Mouse (Mus musculus): ENCODE results near the gene Golga7b. TPM values are rescaled to one million over a fixed set of nuclear protein-coding genes. Genes with fewer than 3 reads are reported as not detected.

The Golga7b gene
- polyA plus RNA-seq, 1 experiment from 2014 or later, result not detected

DNA sequence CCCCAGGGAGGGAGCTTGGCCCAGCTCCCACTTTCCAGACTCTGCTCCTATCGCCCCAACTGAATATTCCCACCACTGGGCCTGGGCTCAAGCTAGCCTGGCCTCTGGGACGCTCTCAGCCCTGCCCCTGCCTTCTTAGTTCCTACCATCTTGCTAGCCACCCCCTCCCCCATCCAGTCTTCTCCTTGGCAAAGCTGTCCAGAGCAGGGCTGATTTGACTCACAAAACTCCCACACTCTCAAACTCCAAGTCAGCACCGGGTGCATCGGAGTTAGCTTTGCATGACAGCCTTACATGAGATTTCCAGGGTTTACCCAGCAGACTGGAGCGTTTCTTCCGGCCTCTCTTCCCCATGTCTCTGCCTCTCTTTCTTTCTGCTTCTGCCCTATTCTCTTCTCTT, 45.8 kb downstream of the Golga7b start:
- Histone ChIP-seq H3K4me2 (no peak overlapping the region), H3K9me3 (ENCODE audit: low read depth, low read length) (no peaks in the 10 kb centered on the region), H3K4me3 (ENCODE audit: low read depth, low read length) (no peak overlapping the region), H3K27me3 (ENCODE audit: insufficient read depth, low read length) (no peaks in the 10 kb centered on the region), H3K4me1 (ENCODE audit: insufficient read depth) (no peaks in the 10 kb centered on the region), H3K27ac (ENCODE audit: low read depth) (no peak overlapping the region), H3K9ac (no peak overlapping the region), H3K36me3 (ENCODE audit: insufficient read depth) (no peaks in the 10 kb centered on the region)
- WGBS, result 67% methylated on average over 6 of the region's 6 CpGs
- DNase-seq (no peak), ATAC-seq (ENCODE audit: insufficient read depth) (no peak)
- TF ChIP-seq CTCF (IDR thresholded peaks at IDR 0.05; ENCODE audit: low read depth), result no peak

DNA sequence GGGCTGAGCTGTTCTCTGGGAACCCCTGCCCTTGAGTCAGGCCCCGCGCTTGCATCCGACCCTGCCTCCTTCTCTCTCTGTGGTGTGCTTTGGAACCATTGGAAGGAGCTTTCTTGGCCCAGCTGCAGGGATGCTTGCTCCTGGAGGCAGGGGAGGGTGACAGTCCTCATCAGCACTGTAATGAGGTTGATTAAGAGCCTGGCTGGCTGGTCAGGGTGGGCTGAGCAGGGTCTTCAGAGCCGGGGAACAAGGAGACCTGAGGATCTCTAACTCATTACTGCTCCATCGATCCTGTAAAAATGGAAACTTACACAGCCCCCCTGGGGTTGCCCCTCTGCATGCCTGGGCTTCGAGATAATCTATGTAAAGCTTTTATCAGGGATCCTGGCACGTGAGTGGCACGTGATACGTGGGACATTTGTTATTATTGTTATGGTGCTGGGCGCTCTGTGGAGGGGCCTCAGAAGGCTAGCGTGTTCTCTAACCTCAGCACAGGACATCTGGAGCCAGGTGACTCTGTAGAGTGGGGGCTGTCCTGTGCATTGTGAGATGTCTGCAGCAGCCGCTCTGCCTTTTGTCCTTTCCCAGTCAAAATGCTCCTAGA, 55.9 kb downstream of the Golga7b start:
- H3K4me3 ChIP-seq (ENCODE audit: low read depth, low read length), result no peak overlapping the region
- WGBS, result 39% methylated on average over 12 of the region's 12 CpGs
- H3K9me3 ChIP-seq (ENCODE audit: low read depth, low read length), result no peaks in the 10 kb centered on the region
- DNase-seq (no peak), ATAC-seq (ENCODE audit: insufficient read depth) (no peak)
- no peak overlapping the region for H3K9ac ChIP-seq
- no peaks in the 10 kb centered on the region for H3K27me3 ChIP-seq (ENCODE audit: insufficient read depth, low read length)
- no peak for TF ChIP-seq CTCF (IDR thresholded peaks at IDR 0.05; ENCODE audit: low read depth)
- no peaks in the 10 kb centered on the region for H3K4me1 ChIP-seq (ENCODE audit: insufficient read depth)
- no peaks in the 10 kb centered on the region for H3K36me3 ChIP-seq (ENCODE audit: insufficient read depth)
- no peak overlapping the region for H3K4me2 ChIP-seq
- H3K27ac ChIP-seq (ENCODE audit: low read depth), result no peak overlapping the region

DNA sequence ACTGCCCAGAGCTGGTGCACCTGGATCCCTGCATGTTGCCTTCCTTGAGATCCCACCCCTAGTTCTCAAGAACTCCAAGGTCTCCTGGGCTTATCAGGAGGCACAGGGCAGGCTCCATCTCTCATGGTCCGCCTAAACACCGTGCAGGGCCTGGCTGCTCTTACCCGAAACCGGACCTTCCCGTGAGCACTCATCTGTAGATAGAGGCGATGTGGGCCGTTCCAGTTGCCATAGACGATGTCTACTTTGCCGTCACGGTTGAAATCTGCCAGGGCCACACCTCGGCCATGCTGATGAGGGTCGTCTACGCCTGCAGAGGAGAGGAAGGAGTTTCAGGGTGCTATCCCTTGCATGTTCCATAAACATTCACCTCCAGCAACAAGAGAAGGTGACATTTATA, 57.1 kb downstream of the Golga7b start:
- DNase-seq (no peak), ATAC-seq (ENCODE audit: insufficient read depth) (no peak)
- Histone ChIP-seq H3K9ac (no peak overlapping the region), H3K4me2 (no peak overlapping the region), H3K27ac (ENCODE audit: low read depth) (no peak overlapping the region), H3K9me3 (ENCODE audit: low read depth, low read length) (no peaks in the 10 kb centered on the region), H3K27me3 (ENCODE audit: insufficient read depth, low read length) (no peaks in the 10 kb centered on the region), H3K36me3 (ENCODE audit: insufficient read depth) (no peaks in the 10 kb centered on the region), H3K4me1 (ENCODE audit: insufficient read depth) (no peaks in the 10 kb centered on the region), H3K4me3 (ENCODE audit: low read depth, low read length) (no peak overlapping the region)
- WGBS, result 83% methylated on average over 13 of the region's 13 CpGs
- TF ChIP-seq CTCF (IDR thresholded peaks at IDR 0.05; ENCODE audit: low read depth), result no peak

DNA sequence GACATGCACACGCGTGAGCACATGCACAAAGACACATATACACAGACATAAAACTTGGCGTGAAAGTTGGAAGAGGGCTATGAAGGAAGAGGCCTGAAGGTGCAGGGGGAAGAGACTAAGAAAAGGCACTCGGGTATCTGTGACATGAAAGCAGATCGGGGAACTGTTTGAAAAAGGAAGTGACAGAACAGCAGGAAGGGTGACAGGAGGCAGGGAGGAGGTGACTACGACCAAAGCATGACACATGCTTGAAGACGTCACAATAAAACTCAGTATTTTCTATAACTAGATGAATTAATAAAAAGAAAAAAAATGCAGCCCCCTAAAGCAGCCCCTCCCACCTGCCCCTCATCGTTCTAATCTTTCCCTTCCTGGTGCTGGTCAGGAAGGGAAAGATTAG, 58.4 kb downstream of the Golga7b start:
- Histone ChIP-seq H3K4me1 (ENCODE audit: insufficient read depth) (no peaks in the 10 kb centered on the region), H3K4me2 (no peak overlapping the region), H3K9me3 (ENCODE audit: low read depth, low read length) (no peaks in the 10 kb centered on the region), H3K27me3 (ENCODE audit: insufficient read depth, low read length) (no peaks in the 10 kb centered on the region), H3K9ac (no peak overlapping the region), H3K27ac (ENCODE audit: low read depth) (no peak overlapping the region), H3K36me3 (ENCODE audit: insufficient read depth) (no peaks in the 10 kb centered on the region), H3K4me3 (ENCODE audit: low read depth, low read length) (no peak overlapping the region)
- no peak for ATAC-seq (ENCODE audit: insufficient read depth)
- no peak for TF ChIP-seq CTCF (IDR thresholded peaks at IDR 0.05; ENCODE audit: low read depth)
- DNase-seq, result no peak
- 46% methylated on average over 8 of the region's 8 CpGs for WGBS

DNA sequence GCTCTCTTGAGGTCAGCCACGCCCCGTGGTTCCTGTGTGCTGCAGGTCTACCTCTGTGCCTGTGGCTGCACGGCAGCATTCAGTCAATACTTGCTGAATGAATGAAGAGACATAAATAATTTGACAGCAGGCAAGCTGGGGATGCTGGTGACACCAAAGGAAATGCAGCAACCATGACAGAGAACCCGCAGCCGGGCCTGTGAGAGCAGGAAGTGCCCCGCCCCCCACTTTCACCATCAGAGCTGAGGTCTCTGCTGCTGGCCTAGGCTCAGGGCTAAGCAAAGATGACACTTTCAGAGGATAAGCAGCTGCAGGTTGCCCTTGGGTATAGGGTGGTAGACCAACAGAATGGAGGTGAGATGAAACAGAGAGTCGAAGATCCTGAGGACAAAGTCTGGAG, 58.8 kb downstream of the Golga7b start:
- Histone ChIP-seq H3K9me3 (ENCODE audit: low read depth, low read length) (no peaks in the 10 kb centered on the region), H3K4me1 (ENCODE audit: insufficient read depth) (no peaks in the 10 kb centered on the region), H3K36me3 (ENCODE audit: insufficient read depth) (no peaks in the 10 kb centered on the region), H3K4me2 (no peak overlapping the region), H3K27ac (ENCODE audit: low read depth) (no peak overlapping the region), H3K27me3 (ENCODE audit: insufficient read depth, low read length) (no peaks in the 10 kb centered on the region), H3K4me3 (ENCODE audit: low read depth, low read length) (no peak overlapping the region), H3K9ac (no peak overlapping the region)
- 36% methylated on average over 7 of the region's 7 CpGs for WGBS
- ATAC-seq (ENCODE audit: insufficient read depth) (no peak), DNase-seq (peak; percentile 10)
- no peak for TF ChIP-seq CTCF (IDR thresholded peaks at IDR 0.05; ENCODE audit: low read depth)

DNA sequence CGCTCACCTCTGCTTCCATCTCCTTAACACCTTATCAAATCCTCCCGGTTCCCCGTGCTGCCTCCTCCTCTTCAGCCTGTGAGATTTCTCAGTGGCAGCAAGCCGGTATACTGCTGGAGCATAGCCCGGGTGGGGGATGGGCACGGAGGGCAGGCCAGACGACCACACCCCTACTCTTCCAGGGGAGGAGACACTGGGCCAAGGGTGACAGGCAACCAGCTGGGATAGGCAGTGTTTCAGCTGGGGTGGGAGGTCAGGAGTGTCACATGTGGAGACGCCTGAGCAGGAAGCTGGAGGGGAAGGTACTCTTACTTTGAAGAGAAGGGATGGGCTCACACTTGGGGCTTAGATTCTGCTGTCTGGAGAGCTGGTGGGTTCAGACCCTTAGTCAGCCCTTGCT, 59.6 kb downstream of the Golga7b start:
- no peak for TF ChIP-seq CTCF (IDR thresholded peaks at IDR 0.05; ENCODE audit: low read depth)
- DNase-seq (no peak), ATAC-seq (ENCODE audit: insufficient read depth) (no peak)
- Histone ChIP-seq H3K27me3 (ENCODE audit: insufficient read depth, low read length) (no peaks in the 10 kb centered on the region), H3K9me3 (ENCODE audit: low read depth, low read length) (no peaks in the 10 kb centered on the region), H3K4me2 (no peak overlapping the region), H3K27ac (ENCODE audit: low read depth) (no peak overlapping the region), H3K36me3 (ENCODE audit: insufficient read depth) (no peaks in the 10 kb centered on the region), H3K4me1 (ENCODE audit: insufficient read depth) (no peaks in the 10 kb centered on the region), H3K4me3 (ENCODE audit: low read depth, low read length) (no peak overlapping the region), H3K9ac (no peak overlapping the region)
- 4% methylated on average over 8 of the region's 8 CpGs for WGBS

DNA sequence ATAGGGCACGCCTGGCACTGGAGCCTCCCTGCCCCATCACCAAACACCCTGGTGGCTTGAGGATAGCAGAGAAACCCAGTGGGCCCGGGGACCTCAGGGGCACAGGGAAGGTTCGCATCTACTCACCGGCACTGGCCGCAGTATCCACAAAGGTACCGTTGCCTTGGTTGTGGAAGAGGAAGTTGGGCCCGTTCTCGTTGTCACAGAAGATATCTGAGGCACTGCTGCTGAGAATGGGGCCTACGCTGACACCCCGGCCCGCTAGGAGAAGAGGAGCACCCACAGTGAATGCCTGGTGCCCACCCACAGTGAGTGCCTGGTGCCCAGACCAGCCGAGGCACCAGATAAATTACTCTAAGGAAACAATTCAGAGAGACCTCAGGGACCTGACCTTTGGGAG, 61.6 kb downstream of the Golga7b start:
- no peaks in the 10 kb centered on the region for H3K4me1 ChIP-seq (ENCODE audit: insufficient read depth)
- DNase-seq, result no peak
- no peak overlapping the region for H3K9ac ChIP-seq
- 81% methylated on average over 12 of the region's 12 CpGs for WGBS
- H3K36me3 ChIP-seq (ENCODE audit: insufficient read depth), result no peaks in the 10 kb centered on the region
- no peaks in the 10 kb centered on the region for H3K27me3 ChIP-seq (ENCODE audit: insufficient read depth, low read length)
- ATAC-seq (ENCODE audit: insufficient read depth), result no peak
- no peaks in the 10 kb centered on the region for H3K9me3 ChIP-seq (ENCODE audit: low read depth, low read length)
- H3K4me2 ChIP-seq, result no peak overlapping the region
- H3K27ac ChIP-seq (ENCODE audit: low read depth), result no peak overlapping the region
- no peak for TF ChIP-seq CTCF (IDR thresholded peaks at IDR 0.05; ENCODE audit: low read depth)
- H3K4me3 ChIP-seq (ENCODE audit: low read depth, low read length), result no peak overlapping the region

DNA sequence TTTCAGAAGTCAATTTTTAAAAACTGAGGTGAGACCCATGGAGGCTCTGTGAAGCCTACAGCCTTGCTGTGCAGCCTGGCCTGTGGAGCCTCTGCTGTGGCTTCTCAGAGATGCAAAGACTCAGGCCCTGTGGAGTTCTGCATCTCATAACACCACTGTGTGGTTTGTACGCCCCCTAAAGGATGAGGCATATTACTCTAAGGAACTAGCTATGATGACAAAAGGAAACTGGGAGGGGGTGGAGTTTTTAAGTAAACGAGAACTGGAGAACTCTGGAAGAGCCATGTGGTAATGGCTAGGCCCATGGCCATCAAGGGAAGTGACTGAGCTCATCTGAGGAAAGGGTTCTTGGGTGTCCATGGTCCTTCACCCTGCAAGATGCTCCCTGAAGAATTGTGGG, 64.0 kb downstream of the Golga7b start:
- TF ChIP-seq CTCF (IDR thresholded peaks at IDR 0.05; ENCODE audit: low read depth), result no peak

More for the DNA sequence above, 64.0 kb downstream of the Golga7b start:
- H3K4me2 ChIP-seq, result no peak overlapping the region
- no peaks in the 10 kb centered on the region for H3K27me3 ChIP-seq (ENCODE audit: insufficient read depth, low read length)
- H3K9ac ChIP-seq, result no peak overlapping the region
- H3K27ac ChIP-seq (ENCODE audit: low read depth), result no peak overlapping the region
- H3K4me1 ChIP-seq (ENCODE audit: insufficient read depth), result no peaks in the 10 kb centered on the region
- H3K36me3 ChIP-seq (ENCODE audit: insufficient read depth), result no peaks in the 10 kb centered on the region
- H3K9me3 ChIP-seq (ENCODE audit: low read depth, low read length), result no peaks in the 10 kb centered on the region
- ATAC-seq (ENCODE audit: insufficient read depth) (no peak), DNase-seq (no peak)
- WGBS, result 30% methylated on average over 2 of the region's 2 CpGs
- H3K4me3 ChIP-seq (ENCODE audit: low read depth, low read length), result no peak overlapping the region

Measured in lung, embryonic 14.5 days (tissue).